In the genomic region with DNA sequence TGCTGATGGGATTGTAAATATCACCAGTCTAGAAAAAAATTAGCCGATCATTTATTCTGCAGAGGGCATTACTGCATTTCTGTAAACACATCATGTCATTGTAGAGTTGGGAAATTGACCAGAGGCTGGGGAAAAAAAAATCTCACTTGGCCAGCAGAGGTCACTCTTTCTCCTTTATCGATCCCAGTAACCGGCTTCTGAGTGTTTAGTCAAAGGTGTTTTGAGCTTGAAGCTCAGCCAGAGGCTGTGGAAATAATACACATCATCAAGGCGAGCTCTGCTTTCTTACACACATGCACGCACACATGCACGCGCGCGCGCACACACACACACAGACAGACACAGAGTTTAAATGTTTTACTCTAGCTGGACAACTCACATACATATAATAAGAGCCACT, we compare ENCODE assay signal across 9 mouse cellular contexts.
A peak's percentile ranks its signal among the peaks of the same experiment; 100 is the strongest.
DNase-seq lines count a peak whose midpoint lies in the region; ATAC-seq lines count a peak whose summit lies in the region.
"Had no signal": no experiment of that assay in that cellular context is flagged by ENCODE, and none has a peak within 500 bp of the region (broad histone marks: within the 10 kb centered on the region; RNA-seq: fewer than 3 reads in every experiment).

No protein-coding gene starts in this region.

- H3K4me1 ChIP-seq in neural tube, embryonic 15.5 days = peaks cover 19% of the 10 kb centered on the region
- no peaks in the 10 kb centered on the region for H3K4me1 ChIP-seq in hindbrain, embryonic 11.5 days (replicated peaks; ENCODE audit: control insufficient read depth, insufficient read depth, low read length)
- H3K4me1 ChIP-seq in midbrain, embryonic 13.5 days (replicated peaks) = peaks cover 10% of the 10 kb centered on the region

- H3K9ac ChIP-seq in neural tube, embryonic 15.5 days (replicated peaks) = no peak overlapping the region
- no peak overlapping the region for H3K9ac ChIP-seq in hindbrain, embryonic 11.5 days (ENCODE audit: low read depth, low read length)
- H3K9ac ChIP-seq in midbrain, embryonic 13.5 days (replicated peaks) = no peak overlapping the region
- H3K9ac ChIP-seq: embryonic facial prominence, embryonic 12.5 days had no signal

- ATAC-seq in neural tube, embryonic 15.5 days (ENCODE audit: low FRiP score) = no peak
- no peak for ATAC-seq in hindbrain, embryonic 11.5 days (ENCODE audit: low FRiP score)
- peak; percentile 49; the same call in 1 of the 2 replicates for ATAC-seq in midbrain, embryonic 13.5 days
- no peak for ATAC-seq in megakaryocyte, adult 5-6 weeks (ENCODE audit: poor library complexity, severe bottlenecking)

- H3K4me2 ChIP-seq in neural tube, embryonic 15.5 days = no peak overlapping the region
- no peak overlapping the region for H3K4me2 ChIP-seq in hindbrain, embryonic 11.5 days (replicated peaks; ENCODE audit: low read depth, low read length)
- H3K4me2 ChIP-seq in midbrain, embryonic 13.5 days (replicated peaks) = no peak overlapping the region
- H3K4me2 ChIP-seq: embryonic facial prominence, embryonic 12.5 days had no signal

- DNase-seq in neural tube, embryonic 10.5 days (ENCODE audit: extremely low spot score, low spot score) = peak; percentile 74
- peak; percentile 25 for DNase-seq in adrenal gland, adult 8-10 months
- peak; percentile 53 for DNase-seq in embryo, embryonic 11.5 days (ENCODE audit: low read depth, low spot score)
- peak; percentile 85 for DNase-seq in hindbrain, embryonic 11.5 days (ENCODE audit: low spot score)
- DNase-seq in left cerebral cortex, adult 11 months (ENCODE audit: low spot score) = peak; percentile 69

- H3K4me3 ChIP-seq in neural tube, embryonic 15.5 days (replicated peaks) = no peak overlapping the region
- no peak overlapping the region for H3K4me3 ChIP-seq in hindbrain, embryonic 11.5 days (ENCODE audit: low read depth, low read length)
- H3K4me3 ChIP-seq in midbrain, embryonic 13.5 days (replicated peaks) = no peak overlapping the region
- H3K4me3 ChIP-seq: embryonic facial prominence, embryonic 12.5 days had no signal

- H3K36me3 ChIP-seq in neural tube, embryonic 15.5 days = no peaks in the 10 kb centered on the region
- H3K36me3 ChIP-seq in hindbrain, embryonic 11.5 days (ENCODE audit: control insufficient read depth, insufficient read depth, low read length) = no peaks in the 10 kb centered on the region
- H3K36me3 ChIP-seq in midbrain, embryonic 13.5 days = no peaks in the 10 kb centered on the region
- H3K36me3 ChIP-seq: embryonic facial prominence, embryonic 12.5 days had no signal

- WGBS in neural tube, embryonic 15.5 days = 14% methylated on average over 10 of the region's 10 CpGs
- 23% methylated on average over 10 of the region's 10 CpGs for WGBS in hindbrain, embryonic 11.5 days
- WGBS in midbrain, embryonic 13.5 days = 15% methylated on average over 10 of the region's 10 CpGs

- H3K27ac ChIP-seq in neural tube, embryonic 15.5 days (replicated peaks) = no peak overlapping the region
- H3K27ac ChIP-seq in hindbrain, embryonic 11.5 days (ENCODE audit: low read depth, low read length) = no peak overlapping the region
- H3K27ac ChIP-seq in midbrain, embryonic 13.5 days = no peak overlapping the region
- H3K27ac ChIP-seq: embryonic facial prominence, embryonic 12.5 days had no signal

- no peaks in the 10 kb centered on the region for H3K9me3 ChIP-seq in neural tube, embryonic 15.5 days (replicated peaks)
- no peaks in the 10 kb centered on the region for H3K9me3 ChIP-seq in hindbrain, embryonic 11.5 days (ENCODE audit: control insufficient read depth, low read length)
- H3K9me3 ChIP-seq in midbrain, embryonic 13.5 days = no peaks in the 10 kb centered on the region
- H3K9me3 ChIP-seq: embryonic facial prominence, embryonic 12.5 days had no signal

- H3K27me3 ChIP-seq in neural tube, embryonic 15.5 days (replicated peaks) = peaks cover 9% of the 10 kb centered on the region
- no peaks in the 10 kb centered on the region for H3K27me3 ChIP-seq in hindbrain, embryonic 11.5 days (ENCODE audit: control insufficient read depth, insufficient read depth, low read length)
- peaks cover 36% of the 10 kb centered on the region for H3K27me3 ChIP-seq in midbrain, embryonic 13.5 days

Comparison
In these comparisons a context has a peak if more than half of its experiments do, and no peak if none do; other contexts are left out.
1. DNase-seq: peak in every context shown above with its lines; median percentile 85 in hindbrain, embryonic 11.5 days; 74 in neural tube, embryonic 10.5 days; 69 in left cerebral cortex, adult 11 months; 53 in embryo, embryonic 11.5 days; 25 in adrenal gland, adult 8-10 months.